Mouse (Mus musculus) thymus, adult 2 months (tissue): ENCODE results near the gene 1700020D05Rik. TPM values are rescaled to one million over a fixed set of nuclear protein-coding genes. Genes with fewer than 3 reads are reported as not detected.

ENCODE experiments used
- DNase-seq: peaks from one replicate; pipeline ENCODE4 v3.0.0; 2021
- H3K27ac ChIP-seq: fragments of 200-500 bp; 2 replicates; pipeline ENCODE4 v1.5.1; 2012; ENCODE audit warnings: low read length, control low read depth; ENCODE audit not compliant: control insufficient read depth, insufficient read depth
- H3K27me3 ChIP-seq: fragments of 200-500 bp; 2 replicates; pipeline ENCODE4 v1.6.1; 2012; ENCODE audit warnings: mild to moderate bottlenecking, low read length, moderate library complexity, mixed read lengths; ENCODE audit not compliant: control insufficient read depth, insufficient read depth
- H3K36me3 ChIP-seq: fragments of 200-500 bp; 2 replicates; pipeline ENCODE4 v1.6.1; 2012; ENCODE audit warnings: mild to moderate bottlenecking, low read length, moderate library complexity; ENCODE audit not compliant: control insufficient read depth, insufficient read depth
- H3K4me1 ChIP-seq: fragments of 200-500 bp; replicated peaks from 2 replicates; pipeline ENCODE4 v1.6.1; 2012; ENCODE audit warnings: low read length; ENCODE audit not compliant: control insufficient read depth, insufficient read depth
- H3K4me3 ChIP-seq: fragments of 200-500 bp; 2 replicates; pipeline ENCODE4 v1.5.1; 2012; ENCODE audit warnings: mild to moderate bottlenecking, low read length, control low read depth, moderate library complexity; ENCODE audit not compliant: control insufficient read depth, insufficient read depth
- CTCF ChIP-seq: fragments of 200-500 bp; IDR thresholded peaks from 2 replicates; pipeline ENCODE4 v1.5.1; 2012; ENCODE audit warnings: mild to moderate bottlenecking, control low read depth, low read length, moderate library complexity, borderline replicate concordance; ENCODE audit not compliant: control insufficient read depth, poor library complexity, insufficient read depth; ENCODE audit errors: extremely low read depth
- POLR2A ChIP-seq: fragments of 200-500 bp; IDR thresholded peaks from 2 replicates; pipeline ENCODE4 v1.6.1; 2012; ENCODE audit warnings: mild to moderate bottlenecking, low read length, control low read depth, moderate library complexity; ENCODE audit not compliant: control insufficient read depth, poor library complexity, insufficient read depth; ENCODE audit errors: extremely low read depth
- WGBS: fragments of 180-500 bp; shearing (Covaris S2); methylation state at CpG from one replicate; pipeline ENCODE4 v1.1.7; 2018; 5-methylcytosine and 5-hydroxymethylcytosine counted together
- polyA plus RNA-seq: library from polyadenylated mRNA; depleted of rRNA; stranded (reverse); fragments of >200 nt; gene quantifications from 2 replicates; pipeline ENCODE4 v1.2.3, GENCODE M21; 2012

The 1700020D05Rik gene
- polyA plus RNA-seq, 1 experiment = 3.5 TPM

GRCm38 (mm10) chr19:5512091-5513004 is 8.8 kb upstream of the 1700020D05Rik start:
- DNase-seq = no peak
- H3K4me3 ChIP-seq = no peak overlapping the region
- no peak for TF ChIP-seq POLR2A
- no peak for TF ChIP-seq CTCF
- no peaks in the 10 kb centered on the region for H3K27me3 ChIP-seq
- H3K36me3 ChIP-seq = no peaks in the 10 kb centered on the region
- H3K27ac ChIP-seq = no peak overlapping the region
- H3K4me1 ChIP-seq = peaks cover 28% of the 10 kb centered on the region
- WGBS = 10% methylated on average over 12 of the region's 12 CpGs

GRCm38 (mm10) chr19:5511074-5511632 is 7.6 kb upstream of the 1700020D05Rik start:
- 15% methylated on average over 15 of the region's 15 CpGs for WGBS
- H3K36me3 ChIP-seq = no peaks in the 10 kb centered on the region
- TF ChIP-seq POLR2A = no peak
- TF ChIP-seq CTCF = no peak
- H3K4me3 ChIP-seq = peak overlapping the region; percentile 59
- H3K27ac ChIP-seq = peak overlapping the region; percentile 31; the same call in 1 of the 2 replicates
- H3K4me1 ChIP-seq = peaks cover 28% of the 10 kb centered on the region
- no peaks in the 10 kb centered on the region for H3K27me3 ChIP-seq
- no peak for DNase-seq

- H3K4me1 ChIP-seq = peaks cover 28% of the 10 kb centered on the region
- 3% methylated on average over 46 of the region's 47 CpGs for WGBS
- TF ChIP-seq CTCF = no peak
- TF ChIP-seq POLR2A = no peak
- peak; percentile 96 for DNase-seq
- peak within 1 kb of the TSS; percentile 59 for H3K4me3 ChIP-seq
- H3K27me3 ChIP-seq = no peaks in the 10 kb centered on the region
- H3K36me3 ChIP-seq = no peaks in the 10 kb centered on the region
- peak within 1 kb of the TSS; percentile 31 for H3K27ac ChIP-seq
These were observed 6.7 kb upstream of the 1700020D05Rik start, which contains the start of gene Snx32 for GRCm38 (mm10) chr19:5510031-5511026. TSS of gene Snx32 (minus strand) at chr19:5510538.

GRCm38 (mm10) chr19:5500330-5500875 is 3.2 kb downstream of the 1700020D05Rik start:
- H3K27ac ChIP-seq = no peak overlapping the region

GRCm38 (mm10) chr19:5496052-5496370 is 7.6 kb downstream of the 1700020D05Rik start:
- 0 out of 2 replicates have a peak, but pooled peaks cover 3% of the 10 kb centered on the region for H3K4me1 ChIP-seq
- no peak overlapping the region for H3K27ac ChIP-seq
- peaks cover 51% of the 10 kb centered on the region for H3K36me3 ChIP-seq
- no peaks in the 10 kb centered on the region for H3K27me3 ChIP-seq
- H3K4me3 ChIP-seq = no peak overlapping the region
- no peak for DNase-seq
- no peak for TF ChIP-seq CTCF
- no peak for TF ChIP-seq POLR2A
- WGBS = 97% methylated on average over 16 of the region's 16 CpGs

More at GRCm38 (mm10) chr19:5500330-5500875, 3.2 kb downstream of the 1700020D05Rik start:
- Histone ChIP-seq H3K4me3 (no peak overlapping the region), H3K36me3 (peaks cover 27% of the 10 kb centered on the region), H3K4me1 (no peaks in the 10 kb centered on the region), H3K27me3 (no peaks in the 10 kb centered on the region)
- DNase-seq = no peak
- no peak for TF ChIP-seq POLR2A
- no peak for TF ChIP-seq CTCF
- 92% methylated on average over 2 of the region's 2 CpGs for WGBS
